Mouse (Mus musculus) midbrain, embryonic 16.5 days (tissue): ENCODE measurements around the gene Retreg3. TPM values are rescaled to one million over a fixed set of nuclear protein-coding genes. Genes with fewer than 3 reads are reported as not detected.

Source experiments
- ATAC-seq: fragments of 200-750 bp; cut with Nextera tagmentation; 2 replicates; pipeline ENCODE4 v1.8.0; 2017; ENCODE audit warnings: moderate TSS enrichment
- H3K27ac ChIP-seq: fragments of 300-500 bp; sonication (generic); 2 replicates; pipeline ENCODE4 v1.5.1; 2014; ENCODE audit warnings: mild to moderate bottlenecking, low read length, mixed read lengths
- H3K27me3 ChIP-seq: fragments of 300-500 bp; sonication (generic); 2 replicates; pipeline ENCODE4 v1.6.1; 2014; ENCODE audit warnings: low read depth, low read length, mixed read lengths; ENCODE audit not compliant: control insufficient read depth, insufficient read depth
- H3K36me3 ChIP-seq: fragments of 300-500 bp; sonication (generic); 2 replicates; pipeline ENCODE4 v1.6.1; 2014; ENCODE audit warnings: mild to moderate bottlenecking, low read length, moderate library complexity, mixed read lengths; ENCODE audit not compliant: control insufficient read depth, insufficient read depth
- H3K4me1 ChIP-seq: fragments of 300-500 bp; sonication (generic); 2 replicates; pipeline ENCODE4 v1.6.1; 2014; ENCODE audit warnings: mild to moderate bottlenecking, low read length, mixed read lengths; ENCODE audit not compliant: control insufficient read depth, insufficient read depth
- H3K4me2 ChIP-seq: fragments of 300-500 bp; sonication (generic); 2 replicates; pipeline ENCODE4 v1.6.1; 2014; ENCODE audit warnings: mild to moderate bottlenecking, low read length, mixed read lengths
- H3K4me3 ChIP-seq: fragments of 300-500 bp; sonication (generic); 2 replicates; pipeline ENCODE4 v1.5.1; 2014; ENCODE audit warnings: low read depth, mild to moderate bottlenecking, low read length, moderate library complexity, mixed read lengths
- H3K9ac ChIP-seq: fragments of 300-500 bp; sonication (generic); 2 replicates; pipeline ENCODE4 v1.6.1; 2014; ENCODE audit warnings: low read depth, low read length, mixed read lengths
- H3K9me3 ChIP-seq: fragments of 300-500 bp; sonication (generic); replicated peaks from 2 replicates; pipeline ENCODE4 v1.6.1; 2014; ENCODE audit warnings: mild to moderate bottlenecking, low read length, mixed read lengths; ENCODE audit not compliant: control insufficient read depth, poor library complexity, severe bottlenecking
- WGBS: fragments of 180-500 bp; shearing (Covaris S2); extraction: QIAGEN DNeasy Blood & Tissue Kit; methylation state at CpG from one replicate; pipeline ENCODE4 v1.1.7; 2014; 5-methylcytosine and 5-hydroxymethylcytosine counted together
- polyA plus RNA-seq: library from polyadenylated mRNA; unstranded; fragments of >200 nt; fragmentation: Nextera tagmentation; extraction: Ambion mirVana; gene quantifications from 2 replicates; pipeline ENCODE4 v1.2.1, GENCODE M21; 2015

Gene Retreg3
- polyA plus RNA-seq, 1 experiment from 2014 or later, result 25.4 TPM

DNA sequence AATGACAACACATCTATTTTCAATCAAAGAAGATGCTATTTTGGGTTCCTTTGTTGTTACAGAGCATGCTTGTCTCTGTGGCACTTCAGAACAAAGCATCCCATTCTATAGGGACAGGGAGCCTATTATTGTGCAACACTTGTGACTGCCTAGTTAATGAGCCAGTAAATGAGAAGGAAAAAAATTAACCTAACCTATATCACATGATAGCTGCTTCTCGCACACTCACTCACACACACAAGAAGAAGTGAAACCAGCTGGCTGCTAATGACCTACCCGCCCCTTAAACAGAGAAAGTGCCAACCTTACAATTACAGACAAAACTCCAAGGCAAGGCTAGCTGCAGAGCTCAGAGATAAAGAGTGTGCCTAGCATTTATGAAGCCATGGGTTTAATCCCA is 4.1 kb downstream of the Retreg3 start:
- H3K9ac ChIP-seq, result no peak overlapping the region
- no peak overlapping the region for H3K4me3 ChIP-seq
- H3K9me3 ChIP-seq, result no peaks in the 10 kb centered on the region
- peaks cover 30% of the 10 kb centered on the region for H3K4me1 ChIP-seq
- H3K36me3 ChIP-seq, result no peaks in the 10 kb centered on the region
- ATAC-seq, result no peak
- no peak overlapping the region for H3K4me2 ChIP-seq
- no peaks in the 10 kb centered on the region for H3K27me3 ChIP-seq
- no peak overlapping the region for H3K27ac ChIP-seq
- 65% methylated on average over 2 of the region's 2 CpGs for WGBS

DNA sequence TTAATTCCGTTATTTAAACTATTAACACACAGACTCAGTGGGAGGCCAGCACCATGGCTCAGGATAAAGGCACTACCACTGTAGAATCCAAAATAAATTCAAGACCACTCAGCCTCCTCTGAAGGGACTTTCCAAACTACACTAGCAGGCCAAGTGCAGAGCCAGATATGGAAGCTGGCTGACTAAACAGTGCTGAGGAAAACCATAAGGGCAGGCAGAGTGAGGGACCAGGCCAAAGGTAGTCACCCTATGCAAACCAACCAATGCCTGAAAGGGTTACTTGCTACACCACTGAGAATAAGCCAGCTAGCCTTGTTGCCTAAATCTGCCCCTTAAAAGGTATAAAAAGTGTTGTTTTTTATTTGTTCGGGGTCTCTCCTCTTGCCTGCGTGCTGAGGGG is 7.5 kb downstream of the Retreg3 start:
- H3K4me1 ChIP-seq, result peaks cover 12% of the 10 kb centered on the region

DNA sequence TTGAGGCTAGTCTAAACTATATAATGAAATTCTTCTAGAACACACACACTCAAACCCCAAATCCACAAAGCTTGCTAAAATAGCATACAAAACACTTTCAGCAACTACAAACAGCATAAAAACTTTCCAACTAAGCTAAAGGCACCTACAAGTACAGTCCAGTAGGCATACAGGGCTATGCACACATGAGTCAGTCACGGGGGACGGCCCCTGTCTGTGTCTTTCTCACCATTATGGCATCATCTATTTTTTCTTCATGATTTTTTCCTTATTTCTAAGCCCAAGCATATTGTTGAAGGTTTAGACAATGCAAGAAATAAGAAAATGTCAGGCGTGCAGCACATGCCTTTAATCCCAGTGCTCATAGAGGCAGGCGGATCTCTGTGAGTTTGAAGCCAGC is 8.5 kb downstream of the Retreg3 start:
- H3K4me2 ChIP-seq, result no peak overlapping the region
- no peak for ATAC-seq
- H3K27ac ChIP-seq, result no peak overlapping the region
- no peaks in the 10 kb centered on the region for H3K9me3 ChIP-seq
- H3K9ac ChIP-seq, result no peak overlapping the region
- no peaks in the 10 kb centered on the region for H3K36me3 ChIP-seq
- peaks cover 10% of the 10 kb centered on the region for H3K4me1 ChIP-seq
- 88% methylated on average over 4 of the region's 4 CpGs for WGBS
- no peak overlapping the region for H3K4me3 ChIP-seq
- H3K27me3 ChIP-seq, result no peaks in the 10 kb centered on the region

More for the DNA sequence above, 7.5 kb downstream of the Retreg3 start:
- Histone ChIP-seq H3K9ac (no peak overlapping the region), H3K4me2 (no peak overlapping the region), H3K27me3 (no peaks in the 10 kb centered on the region), H3K4me3 (no peak overlapping the region), H3K9me3 (no peaks in the 10 kb centered on the region), H3K36me3 (no peaks in the 10 kb centered on the region), H3K27ac (no peak overlapping the region)
- WGBS, result 90% methylated on average over 3 of the region's 3 CpGs
- ATAC-seq, result no peak

DNA sequence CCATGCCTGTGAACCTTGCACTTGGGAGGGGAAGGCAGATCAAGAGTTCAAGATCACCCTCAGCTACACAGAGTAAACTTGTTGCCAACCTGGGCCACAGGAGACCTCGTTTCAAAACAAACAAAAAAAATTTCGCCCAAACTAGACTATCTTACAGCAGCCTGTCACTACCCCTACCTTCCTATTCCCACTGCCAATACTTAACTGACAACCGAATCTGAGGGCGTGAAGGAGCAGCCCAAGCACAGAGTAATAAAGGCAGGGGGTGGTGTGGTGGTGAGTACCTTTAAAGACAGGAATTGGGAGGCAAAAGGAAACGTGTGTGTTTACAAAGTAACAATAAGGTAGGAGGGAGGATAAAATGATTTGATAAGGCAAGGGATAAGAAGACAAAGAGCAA is 9.0 kb downstream of the Retreg3 start:
- Histone ChIP-seq H3K27ac (no peak overlapping the region), H3K4me1 (peaks cover 6% of the 10 kb centered on the region), H3K9me3 (no peaks in the 10 kb centered on the region), H3K9ac (no peak overlapping the region), H3K27me3 (no peaks in the 10 kb centered on the region), H3K4me2 (no peak overlapping the region), H3K36me3 (no peaks in the 10 kb centered on the region), H3K4me3 (no peak overlapping the region)
- WGBS, result 68% methylated on average over 5 of the region's 5 CpGs
- no peak for ATAC-seq

DNA sequence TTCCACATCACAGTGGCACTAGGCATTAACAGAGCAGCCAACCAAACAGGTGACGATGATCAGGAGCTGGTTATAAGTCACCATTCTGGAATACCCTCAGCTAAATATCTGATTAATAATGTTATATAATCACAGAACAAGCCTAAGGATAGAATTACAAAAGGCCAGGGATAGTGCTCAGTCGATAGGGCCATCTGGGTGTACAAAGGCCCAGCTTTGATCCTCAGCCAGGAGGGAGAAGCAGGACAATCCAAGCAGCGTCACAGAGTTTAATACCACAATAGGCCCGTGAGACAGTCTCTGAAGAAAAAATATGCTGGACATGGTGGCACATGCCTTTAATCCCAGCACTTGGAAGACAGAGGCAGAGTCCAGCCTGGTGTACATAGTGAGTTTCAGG is 10.3 kb downstream of the Retreg3 start:
- Histone ChIP-seq H3K9ac (no peak overlapping the region), H3K4me3 (no peak overlapping the region), H3K27ac (no peak overlapping the region), H3K4me1 (no peaks in the 10 kb centered on the region), H3K36me3 (no peaks in the 10 kb centered on the region), H3K27me3 (no peaks in the 10 kb centered on the region), H3K9me3 (no peaks in the 10 kb centered on the region), H3K4me2 (no peak overlapping the region)
- no peak for ATAC-seq
- 51% methylated on average over 4 of the region's 4 CpGs for WGBS

DNA sequence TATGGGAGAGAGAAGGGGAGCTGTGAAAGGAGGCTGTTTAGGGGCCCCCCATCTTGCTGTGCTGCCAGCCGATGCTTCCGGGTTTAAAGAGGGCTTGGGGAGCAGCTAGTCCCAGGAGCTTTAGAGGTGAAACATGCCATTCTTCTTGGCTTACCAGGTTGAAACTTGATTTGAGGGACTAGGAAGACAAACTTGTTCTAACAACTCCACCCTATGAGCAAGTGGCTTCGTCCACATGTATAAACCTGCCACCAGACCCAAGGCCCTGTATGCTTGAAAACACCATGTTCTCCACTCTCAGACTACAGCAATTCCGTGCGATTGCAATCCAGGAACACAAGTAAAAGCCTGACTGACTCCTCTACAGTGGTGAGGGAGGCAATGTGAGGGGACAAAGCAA is 16.7 kb downstream of the Retreg3 start:
- 94% methylated on average over 5 of the region's 5 CpGs for WGBS
- no peaks in the 10 kb centered on the region for H3K4me1 ChIP-seq
- no peak overlapping the region for H3K9ac ChIP-seq
- H3K27ac ChIP-seq, result no peak overlapping the region
- H3K4me2 ChIP-seq, result no peak overlapping the region
- H3K27me3 ChIP-seq, result no peaks in the 10 kb centered on the region
- H3K9me3 ChIP-seq, result no peaks in the 10 kb centered on the region
- H3K36me3 ChIP-seq, result peaks cover 34% of the 10 kb centered on the region
- ATAC-seq, result no peak
- no peak overlapping the region for H3K4me3 ChIP-seq

DNA sequence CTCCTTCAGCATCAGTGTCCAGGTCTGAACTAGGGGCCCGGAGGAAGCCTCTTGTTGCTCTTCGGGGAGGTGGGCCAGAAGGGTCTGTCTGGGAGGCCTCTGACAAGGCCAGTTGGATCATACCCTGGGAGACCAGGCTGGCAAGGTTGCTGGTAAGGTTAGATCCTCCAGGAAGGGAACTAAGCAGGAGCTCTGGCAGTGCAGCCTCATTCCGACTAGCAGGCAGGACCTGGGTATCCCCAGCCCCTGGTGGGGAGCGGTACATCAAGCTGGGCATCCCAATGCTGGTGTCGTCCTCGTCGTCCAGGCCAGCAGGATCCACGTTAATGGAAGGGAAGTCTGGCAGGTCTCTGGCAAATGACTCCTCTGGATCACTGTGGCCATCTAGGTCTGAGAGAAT is 21.5 kb downstream of the Retreg3 start:
- Histone ChIP-seq H3K4me3 (no peak overlapping the region), H3K4me2 (no peak overlapping the region), H3K36me3 (peaks cover 46% of the 10 kb centered on the region), H3K4me1 (peaks cover 16% of the 10 kb centered on the region), H3K27ac (no peak overlapping the region), H3K27me3 (no peaks in the 10 kb centered on the region), H3K9ac (no peak overlapping the region), H3K9me3 (no peaks in the 10 kb centered on the region)
- no peak for ATAC-seq
- 88% methylated on average over 8 of the region's 8 CpGs for WGBS

DNA sequence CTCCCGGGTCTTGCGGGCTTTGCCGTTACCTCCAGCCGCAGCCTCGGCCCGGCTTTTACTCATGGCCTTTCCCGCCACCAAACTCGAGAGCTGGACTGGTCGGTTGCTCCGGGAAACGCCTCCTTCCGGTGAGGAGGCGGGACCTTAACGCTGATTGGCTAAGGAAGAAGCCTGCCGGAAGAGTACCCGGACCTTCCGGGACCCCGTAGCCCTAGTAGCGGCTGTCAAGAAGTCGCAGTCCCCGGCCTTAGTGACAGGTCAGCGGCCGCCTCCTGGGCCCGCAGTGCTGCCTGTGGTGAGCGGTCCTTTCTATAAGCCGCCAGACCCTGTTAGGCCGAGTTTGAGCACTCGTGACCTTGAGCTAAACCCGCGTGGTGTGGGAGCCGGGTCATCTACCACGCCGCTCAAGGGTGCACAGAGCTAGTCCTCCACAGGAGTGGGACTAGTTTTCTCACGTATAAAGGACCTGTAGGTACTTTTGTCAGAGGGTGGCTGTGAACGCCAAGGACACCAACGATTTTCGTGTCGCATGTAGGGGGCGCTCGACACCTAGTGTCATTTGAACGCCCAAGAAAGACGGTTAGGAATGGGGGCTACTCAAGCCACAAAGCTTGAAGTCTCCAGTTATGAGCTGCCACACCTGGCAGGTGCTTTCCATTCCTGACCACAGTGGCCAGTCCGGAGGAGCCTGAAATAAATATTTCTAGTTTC is 24.2 kb downstream of the Retreg3 start, which contains the start of gene Psmc3ip:
Gene Psmc3ip (minus strand): TSS at position 123 of the 711 bp plus-strand sequence.
- H3K27ac ChIP-seq, result peak within 1 kb of the TSS; percentile 93
- 2% methylated on average over 43 of the region's 43 CpGs for WGBS

DNA sequence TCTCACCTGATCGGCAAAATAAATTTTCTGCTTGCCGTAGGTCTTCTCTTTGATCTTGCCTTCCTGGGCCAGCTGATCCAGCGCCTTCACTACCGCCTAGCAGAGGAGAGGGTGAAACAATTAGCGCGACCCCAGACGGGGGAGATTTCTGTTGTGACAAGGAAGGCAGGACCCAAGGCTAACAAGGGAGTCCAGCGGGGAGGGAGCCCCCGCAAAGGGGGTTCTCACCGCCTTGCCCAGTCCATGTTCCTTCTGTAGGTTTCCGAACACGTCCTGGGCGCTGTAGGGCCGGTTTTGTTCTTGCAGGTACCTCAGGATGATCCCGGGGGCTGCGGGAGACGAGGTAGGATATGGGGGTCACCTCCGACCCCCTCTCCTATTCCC is 24.8 kb downstream of the Retreg3 start:
- peaks cover 54% of the 10 kb centered on the region for H3K36me3 ChIP-seq
- no peaks in the 10 kb centered on the region for H3K27me3 ChIP-seq
- H3K4me3 ChIP-seq, result peak overlapping the region; percentile 79
- peak overlapping the region; percentile 91 for H3K4me2 ChIP-seq
- peak overlapping the region; percentile 93 for H3K27ac ChIP-seq
- peaks cover 16% of the 10 kb centered on the region for H3K4me1 ChIP-seq
- H3K9ac ChIP-seq, result peak overlapping the region; percentile 85
- 1% methylated on average over 18 of the region's 18 CpGs for WGBS
- no peak; the same call in 1 of the 2 replicates for ATAC-seq
- no peaks in the 10 kb centered on the region for H3K9me3 ChIP-seq

More for the DNA sequence above, 24.2 kb downstream of the Retreg3 start, which contains the start of gene Psmc3ip:
- H3K27me3 ChIP-seq, result no peaks in the 10 kb centered on the region
- ATAC-seq, result peak; percentile 97
- H3K36me3 ChIP-seq, result peaks cover 50% of the 10 kb centered on the region
- peak within 1 kb of the TSS; percentile 79 for H3K4me3 ChIP-seq
- peak within 1 kb of the TSS; percentile 85 for H3K9ac ChIP-seq
- peak within 1 kb of the TSS; percentile 91 for H3K4me2 ChIP-seq
- peaks cover 16% of the 10 kb centered on the region for H3K4me1 ChIP-seq
- H3K9me3 ChIP-seq, result no peaks in the 10 kb centered on the region
